Mouse (Mus musculus): ENCODE measurements around the gene Hnrnpa3. TPM values are rescaled to one million over a fixed set of nuclear protein-coding genes. Genes with fewer than 3 reads are reported as not detected.

Gene Hnrnpa3
- polyA plus RNA-seq, 1 experiment, result 9.0 TPM

DNA sequence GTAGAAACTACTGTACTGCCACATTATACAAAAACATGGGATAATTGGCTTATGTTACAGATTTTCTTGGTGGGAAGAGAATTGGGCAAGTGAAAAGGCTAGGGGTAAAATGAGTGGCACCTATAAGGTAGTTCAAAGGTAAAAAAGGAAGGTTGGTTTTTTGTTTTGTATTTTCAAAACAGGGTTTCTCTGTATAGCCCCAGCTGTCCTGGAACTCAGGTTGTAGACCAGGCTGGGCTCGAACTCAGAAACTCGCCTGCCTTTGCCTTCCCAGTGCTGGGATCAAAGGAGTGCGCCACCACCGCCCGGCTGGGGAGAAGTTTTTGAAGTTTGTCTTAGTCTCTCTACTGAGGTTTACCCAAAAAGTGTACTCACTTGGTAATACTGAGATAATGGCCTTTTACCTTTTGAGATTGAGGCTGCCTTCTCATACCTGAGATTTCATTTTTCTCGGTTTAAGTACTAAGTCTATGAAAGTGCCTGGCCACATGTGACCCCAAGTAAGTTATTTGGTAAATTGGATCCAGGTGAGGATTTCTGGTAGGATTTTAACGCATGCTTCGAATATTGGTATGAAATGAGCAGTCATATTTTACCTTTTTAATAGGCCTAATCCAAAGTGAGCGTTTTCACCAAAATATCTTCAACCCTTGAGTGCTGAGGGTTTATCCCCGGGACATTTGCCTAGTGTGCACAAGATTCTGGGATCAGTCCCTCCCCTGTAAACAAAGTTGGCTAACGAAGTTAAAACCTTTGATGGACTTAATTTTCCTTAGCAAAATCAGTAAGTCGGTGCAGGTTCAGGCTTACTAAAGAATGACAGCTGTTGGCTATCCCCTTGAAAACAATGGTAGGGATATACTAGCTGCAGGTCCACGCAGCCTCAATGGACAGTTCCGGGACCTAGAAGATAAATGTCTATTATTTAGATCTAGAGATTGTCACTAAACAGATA, 10.7 kb downstream of the Hnrnpa3 start:
- Histone ChIP-seq H3K27ac (ENCODE audit: insufficient read depth, low read depth, low read length) (no peak overlapping the region), H3K27me3 (ENCODE audit: control insufficient read depth, insufficient read depth, low read length) (no peaks in the 10 kb centered on the region), H3K4me1 (ENCODE audit: control insufficient read depth, insufficient read depth, insufficient read length, low read length) (no peaks in the 10 kb centered on the region), H3K36me3 (ENCODE audit: control insufficient read depth, insufficient read depth, low read length) (peaks cover 16% of the 10 kb centered on the region), H3K4me3 (ENCODE audit: low read depth, low read length) (no peak overlapping the region)
- TF ChIP-seq CTCF (IDR thresholded peaks at IDR 0.05; ENCODE audit: extremely low read depth, insufficient read length, insufficient replicate concordance, low read depth, low read length), result no peak
- TF ChIP-seq POLR2A (IDR thresholded peaks at IDR 0.05; ENCODE audit: low read depth, low read length), result no peak
- 33% methylated on average over 14 of the region's 14 CpGs for WGBS

DNA sequence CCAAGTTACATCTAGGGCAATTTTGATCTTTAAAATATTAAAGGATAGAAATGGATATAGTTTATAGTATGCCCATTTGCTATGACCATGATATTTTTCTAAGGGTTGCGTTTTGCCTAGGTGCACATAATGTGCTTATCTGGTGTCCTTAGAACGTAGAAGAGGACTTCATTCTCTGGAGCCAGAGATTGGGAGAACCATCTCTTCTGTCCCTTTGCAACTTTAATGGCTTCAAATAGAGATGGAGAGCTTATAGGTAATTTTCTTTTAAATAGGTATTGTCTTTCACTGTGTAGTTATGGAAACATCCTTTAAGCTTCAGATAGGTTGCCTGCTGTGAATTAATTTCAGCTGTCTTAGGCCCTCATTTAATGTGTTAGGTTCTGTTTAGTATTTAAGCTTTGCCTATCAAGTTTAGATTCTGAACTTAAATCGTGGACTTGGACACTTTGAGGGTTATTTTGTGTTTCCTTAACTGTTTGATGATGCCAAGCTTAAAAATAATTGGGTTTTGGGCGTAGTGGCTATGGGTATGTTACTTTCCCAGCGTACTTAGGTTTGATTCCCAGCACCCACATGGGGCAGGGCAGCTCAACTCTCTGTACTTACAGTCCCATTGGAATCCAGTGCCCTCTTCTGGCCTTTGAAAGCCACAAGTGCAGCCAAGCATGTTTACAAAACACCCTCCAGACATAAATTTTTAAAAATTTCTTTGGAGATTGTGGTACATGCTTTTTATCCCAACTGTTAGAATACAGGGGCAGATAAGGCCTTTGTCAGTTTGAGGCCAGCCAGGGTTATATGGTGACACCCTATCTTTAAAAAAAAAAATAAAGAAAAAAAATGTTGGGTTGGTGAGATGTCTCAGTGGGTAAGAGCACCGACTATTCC, 11.6 kb downstream of the Hnrnpa3 start:
- 76% methylated on average over 6 of the region's 6 CpGs for WGBS
- no peak overlapping the region for H3K4me3 ChIP-seq (ENCODE audit: low read depth, low read length)
- peaks cover 17% of the 10 kb centered on the region for H3K36me3 ChIP-seq (ENCODE audit: control insufficient read depth, insufficient read depth, low read length)
- no peak for TF ChIP-seq POLR2A (IDR thresholded peaks at IDR 0.05; ENCODE audit: low read depth, low read length)
- TF ChIP-seq CTCF (IDR thresholded peaks at IDR 0.05; ENCODE audit: extremely low read depth, insufficient read length, insufficient replicate concordance, low read depth, low read length), result no peak
- H3K27ac ChIP-seq (ENCODE audit: insufficient read depth, low read depth, low read length), result no peak overlapping the region
- no peaks in the 10 kb centered on the region for H3K4me1 ChIP-seq (ENCODE audit: control insufficient read depth, insufficient read depth, insufficient read length, low read length)
- H3K27me3 ChIP-seq (ENCODE audit: control insufficient read depth, insufficient read depth, low read length), result no peaks in the 10 kb centered on the region

- H3K4me3 ChIP-seq (ENCODE audit: low read depth, low read length), result no peak overlapping the region
- no peaks in the 10 kb centered on the region for H3K27me3 ChIP-seq (ENCODE audit: control insufficient read depth, insufficient read depth, low read length)
- H3K36me3 ChIP-seq (ENCODE audit: control insufficient read depth, insufficient read depth, low read length), result peaks cover 21% of the 10 kb centered on the region
- H3K4me1 ChIP-seq (ENCODE audit: control insufficient read depth, insufficient read depth, insufficient read length, low read length), result no peaks in the 10 kb centered on the region
- WGBS, result 73% methylated on average over 2 of the region's 2 CpGs
- no peak overlapping the region for H3K27ac ChIP-seq (ENCODE audit: insufficient read depth, low read depth, low read length)
- no peak for TF ChIP-seq POLR2A (IDR thresholded peaks at IDR 0.05; ENCODE audit: low read depth, low read length)
- no peak for TF ChIP-seq CTCF (IDR thresholded peaks at IDR 0.05; ENCODE audit: extremely low read depth, insufficient read length, insufficient replicate concordance, low read depth, low read length)
These were observed 12.2 kb downstream of the Hnrnpa3 start for GRCm38 (mm10) chr2:75671337-75671660.

DNA sequence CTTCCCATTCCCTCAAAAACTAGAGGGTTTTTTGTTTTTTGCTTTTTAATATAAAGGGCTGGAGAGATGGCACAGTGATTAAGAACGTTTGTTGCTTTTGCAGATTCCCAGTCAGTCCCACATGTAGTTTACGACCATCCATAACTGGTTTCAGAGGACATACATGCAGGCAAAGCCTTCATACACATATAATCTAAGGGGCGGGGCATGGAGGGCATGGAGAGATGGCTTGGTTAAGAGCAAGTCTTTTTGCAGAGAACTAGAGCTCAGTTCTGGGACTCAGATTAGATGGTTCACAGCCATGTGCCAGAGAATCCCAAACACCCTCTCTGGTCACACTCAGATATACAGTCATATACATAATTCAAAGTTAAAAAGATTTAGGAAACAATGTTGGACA, 13.5 kb downstream of the Hnrnpa3 start:
- WGBS, result 39% methylated on average over 3 of the region's 3 CpGs
- H3K27ac ChIP-seq (ENCODE audit: insufficient read depth, low read depth, low read length), result no peak overlapping the region

GRCm38 (mm10) chr2:75676567-75676966, 17.5 kb downstream of the Hnrnpa3 start:
- Histone ChIP-seq H3K4me3 (ENCODE audit: low read depth, low read length) (no peak overlapping the region), H3K27ac (ENCODE audit: insufficient read depth, low read depth, low read length) (no peak overlapping the region), H3K27me3 (ENCODE audit: control insufficient read depth, insufficient read depth, low read length) (no peaks in the 10 kb centered on the region), H3K4me1 (ENCODE audit: control insufficient read depth, insufficient read depth, insufficient read length, low read length) (no peaks in the 10 kb centered on the region; the same call in 1 of the 2 replicates), H3K36me3 (ENCODE audit: control insufficient read depth, insufficient read depth, low read length) (peaks cover 50% of the 10 kb centered on the region)
- WGBS, result 94% methylated on average over 14 of the region's 14 CpGs
- no peak for TF ChIP-seq CTCF (IDR thresholded peaks at IDR 0.05; ENCODE audit: extremely low read depth, insufficient read length, insufficient replicate concordance, low read depth, low read length)
- no peak for TF ChIP-seq POLR2A (IDR thresholded peaks at IDR 0.05; ENCODE audit: low read depth, low read length)

More for the DNA sequence above, 13.5 kb downstream of the Hnrnpa3 start:
- Histone ChIP-seq H3K4me1 (ENCODE audit: control insufficient read depth, insufficient read depth, insufficient read length, low read length) (no peaks in the 10 kb centered on the region), H3K36me3 (ENCODE audit: control insufficient read depth, insufficient read depth, low read length) (peaks cover 31% of the 10 kb centered on the region), H3K27me3 (ENCODE audit: control insufficient read depth, insufficient read depth, low read length) (no peaks in the 10 kb centered on the region), H3K4me3 (ENCODE audit: low read depth, low read length) (no peak overlapping the region)
- no peak for TF ChIP-seq CTCF (IDR thresholded peaks at IDR 0.05; ENCODE audit: extremely low read depth, insufficient read length, insufficient replicate concordance, low read depth, low read length)
- TF ChIP-seq POLR2A (IDR thresholded peaks at IDR 0.05; ENCODE audit: low read depth, low read length), result no peak

DNA sequence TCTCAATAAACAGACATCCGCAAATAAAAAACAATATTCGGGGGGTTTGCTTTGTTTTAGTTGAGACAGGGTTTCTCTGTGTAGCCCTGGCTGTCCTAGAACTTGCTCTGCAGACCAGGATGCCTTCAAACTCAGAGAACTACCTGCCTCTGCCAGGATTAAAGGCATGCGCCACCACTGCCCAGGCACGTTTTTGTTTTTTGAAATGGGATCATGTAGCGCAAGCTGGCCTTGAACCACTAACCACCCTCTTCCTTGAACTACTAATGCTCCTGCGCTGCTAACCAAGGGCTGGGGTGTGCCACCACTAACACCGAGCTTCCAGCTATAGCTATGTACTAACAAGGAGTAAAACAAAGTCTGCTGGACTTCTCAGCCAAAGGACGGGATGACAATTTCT, 20.9 kb downstream of the Hnrnpa3 start:
- Histone ChIP-seq H3K27me3 (ENCODE audit: control insufficient read depth, insufficient read depth, low read length) (no peaks in the 10 kb centered on the region), H3K27ac (ENCODE audit: insufficient read depth, low read depth, low read length) (no peak overlapping the region), H3K4me1 (ENCODE audit: control insufficient read depth, insufficient read depth, insufficient read length, low read length) (peaks cover 10% of the 10 kb centered on the region; the same call in 1 of the 2 replicates), H3K4me3 (ENCODE audit: low read depth, low read length) (no peak overlapping the region), H3K36me3 (ENCODE audit: control insufficient read depth, insufficient read depth, low read length) (peaks cover 47% of the 10 kb centered on the region)
- WGBS, result 79% methylated on average over 8 of the region's 8 CpGs
- no peak for TF ChIP-seq POLR2A (IDR thresholded peaks at IDR 0.05; ENCODE audit: low read depth, low read length)
- no peak for TF ChIP-seq CTCF (IDR thresholded peaks at IDR 0.05; ENCODE audit: extremely low read depth, insufficient read length, insufficient replicate concordance, low read depth, low read length)

DNA sequence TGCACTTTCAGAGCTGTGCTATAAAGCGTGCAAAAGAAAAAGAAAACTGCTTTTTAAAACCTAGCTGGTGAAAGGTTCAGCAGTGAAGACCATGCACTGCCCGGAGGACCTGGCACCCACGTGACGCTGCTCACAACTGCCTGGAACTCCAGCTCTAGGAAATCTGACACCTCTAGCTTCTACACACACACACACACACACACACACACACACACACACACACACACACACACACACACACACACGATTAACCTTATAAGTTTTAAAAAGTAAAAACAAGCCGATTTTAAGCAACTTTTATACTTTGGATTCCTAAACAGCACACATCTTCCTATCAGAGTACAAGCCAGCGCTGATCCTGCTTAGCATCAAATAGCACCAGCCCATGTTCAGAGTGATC, 22.4 kb downstream of the Hnrnpa3 start:
- TF ChIP-seq CTCF (IDR thresholded peaks at IDR 0.05; ENCODE audit: extremely low read depth, insufficient read length, insufficient replicate concordance, low read depth, low read length), result no peak
- no peak for TF ChIP-seq POLR2A (IDR thresholded peaks at IDR 0.05; ENCODE audit: low read depth, low read length)
- 68% methylated on average over 7 of the region's 7 CpGs for WGBS
- H3K27me3 ChIP-seq (ENCODE audit: control insufficient read depth, insufficient read depth, low read length), result no peaks in the 10 kb centered on the region
- H3K4me3 ChIP-seq (ENCODE audit: low read depth, low read length), result no peak overlapping the region
- H3K36me3 ChIP-seq (ENCODE audit: control insufficient read depth, insufficient read depth, low read length), result peaks cover 35% of the 10 kb centered on the region
- H3K4me1 ChIP-seq (ENCODE audit: control insufficient read depth, insufficient read depth, insufficient read length, low read length), result peaks cover 15% of the 10 kb centered on the region
- H3K27ac ChIP-seq (ENCODE audit: insufficient read depth, low read depth, low read length), result no peak overlapping the region
